Mouse (Mus musculus) cerebellum, adult 8-10 months (tissue): ENCODE measurements around the gene Xkr7.
A peak's percentile ranks its signal among the peaks of the same experiment; 100 is the strongest.

ENCODE experiments used
- DNase-seq: peaks from one replicate; pipeline ENCODE4 v3.0.0; 2022

The Xkr7 gene

GRCm38 (mm10) chr2:153031126-153032082 is at the start of gene Xkr7:
Gene Xkr7, plus strand, starts transcription at chr2:153031852.
- peak; percentile 73 for DNase-seq

- no peak for DNase-seq
Observed at GRCm38 (mm10) chr2:152985582-152985981, 46.1 kb upstream of the Xkr7 start.

GRCm38 (mm10) chr2:152991529-152991928 is 40.1 kb upstream of the Xkr7 start:
- DNase-seq: no peak

- no peak for DNase-seq
Observed at GRCm38 (mm10) chr2:152997046-152997445, 34.6 kb upstream of the Xkr7 start.

- no peak for DNase-seq
Observed at GRCm38 (mm10) chr2:153002492-153003248, 29.0 kb upstream of the Xkr7 start.

GRCm38 (mm10) chr2:153003681-153004338 is 27.8 kb upstream of the Xkr7 start:
- no peak for DNase-seq

- no peak for DNase-seq
Observed at GRCm38 (mm10) chr2:153005981-153006380, 25.7 kb upstream of the Xkr7 start.

GRCm38 (mm10) chr2:153009192-153009973 is 22.3 kb upstream of the Xkr7 start:
- DNase-seq: peak; percentile 58

- no peak for DNase-seq
Observed at GRCm38 (mm10) chr2:153013724-153014515, 17.7 kb upstream of the Xkr7 start.

GRCm38 (mm10) chr2:153014758-153015593 is 16.7 kb upstream of the Xkr7 start, which contains the start of gene Pdrg1:
Gene Pdrg1, minus strand, starts transcription at chr2:153015427.
- peak; percentile 99 for DNase-seq

GRCm38 (mm10) chr2:153015804-153016203 is 15.8 kb upstream of the Xkr7 start:
- peak; percentile 66 for DNase-seq

GRCm38 (mm10) chr2:153016786-153017185 is 14.9 kb upstream of the Xkr7 start:
- no peak for DNase-seq

- DNase-seq: no peak
Observed at GRCm38 (mm10) chr2:153019355-153019754, 12.3 kb upstream of the Xkr7 start.

- no peak for DNase-seq
Observed at GRCm38 (mm10) chr2:153021163-153021562, 10.5 kb upstream of the Xkr7 start.

- no peak for DNase-seq
Observed at GRCm38 (mm10) chr2:153022855-153023254, 8.8 kb upstream of the Xkr7 start.

GRCm38 (mm10) chr2:153026052-153026451 is 5.6 kb upstream of the Xkr7 start:
- no peak for DNase-seq

GRCm38 (mm10) chr2:153027501-153027900 is 4.2 kb upstream of the Xkr7 start:
- DNase-seq: no peak

GRCm38 (mm10) chr2:153030422-153030821 is 1.2 kb upstream of the Xkr7 start:
- no peak for DNase-seq

- no peak for DNase-seq
Observed at GRCm38 (mm10) chr2:153032083-153032842, 611 bp downstream of the Xkr7 start.

- no peak for DNase-seq
Observed at GRCm38 (mm10) chr2:153032973-153033372, 1.3 kb downstream of the Xkr7 start.
